Mouse (Mus musculus): ENCODE measurements around the gene 4930503B20Rik. TPM values are rescaled to one million over a fixed set of nuclear protein-coding genes. Genes with fewer than 3 reads are reported as not detected.

The 4930503B20Rik gene
- polyA plus RNA-seq, 1 experiment, result not detected

DNA sequence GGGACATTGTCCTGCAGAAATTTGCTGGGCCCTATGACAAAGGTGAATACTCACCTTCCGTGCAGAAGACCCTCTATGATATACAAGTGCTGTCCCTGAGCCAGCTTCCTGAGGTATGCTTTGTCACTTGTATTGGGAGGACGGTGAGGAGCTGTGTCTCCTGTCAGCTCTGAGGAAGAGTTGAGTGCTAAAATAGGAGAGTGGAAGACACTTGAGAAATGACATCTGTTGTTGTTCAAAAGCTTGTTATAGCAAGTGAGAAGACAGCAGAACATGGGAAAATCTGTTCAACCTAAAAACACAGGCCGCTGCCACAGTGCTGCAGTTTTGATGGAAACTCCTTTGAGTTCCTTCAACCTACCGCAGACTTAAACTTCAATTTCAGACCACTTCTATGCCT, 25.4 kb downstream of the 4930503B20Rik start:
- H3K36me3 ChIP-seq (ENCODE audit: control insufficient read depth), result no peaks in the 10 kb centered on the region
- H3K27me3 ChIP-seq (ENCODE audit: control insufficient read depth), result no peaks in the 10 kb centered on the region

DNA sequence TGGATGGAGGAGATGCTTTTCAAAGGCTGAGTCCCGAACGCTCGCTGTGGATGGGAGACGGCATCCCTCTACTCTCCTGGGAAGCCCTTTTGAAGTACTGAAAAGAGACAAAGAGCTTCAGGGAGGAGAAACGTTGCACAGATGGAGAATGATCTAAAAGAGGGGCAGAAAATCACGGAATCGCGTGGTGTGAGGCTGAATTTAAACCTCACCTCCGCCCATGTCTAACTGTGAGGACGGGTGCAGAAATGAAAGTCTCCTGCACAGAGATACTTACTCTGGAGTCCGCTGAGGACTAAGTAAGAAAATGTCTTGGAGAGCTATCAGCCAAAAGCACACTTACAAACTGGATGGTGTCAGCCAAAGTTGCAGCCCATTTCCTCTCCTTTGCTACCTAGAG, 29.2 kb downstream of the 4930503B20Rik start:
- Histone ChIP-seq H3K4me1 (ENCODE audit: control insufficient read depth) (peaks cover 10% of the 10 kb centered on the region), H3K9me3 (ENCODE audit: control insufficient read depth, low read length) (no peaks in the 10 kb centered on the region), H3K36me3 (ENCODE audit: control insufficient read depth) (no peaks in the 10 kb centered on the region), H3K27me3 (ENCODE audit: control insufficient read depth) (no peaks in the 10 kb centered on the region), H3K4me3 (replicated peaks) (no peak overlapping the region)
- TF ChIP-seq GATA1 (IDR thresholded peaks at IDR 0.05; ENCODE audit: low read length), result no peak
- no peak for TF ChIP-seq TAL1 (IDR thresholded peaks at IDR 0.05; ENCODE audit: low read length)

More for the DNA sequence above, 25.4 kb downstream of the 4930503B20Rik start:
- TF ChIP-seq TAL1 (IDR thresholded peaks at IDR 0.05; ENCODE audit: low read length), result no peak
- TF ChIP-seq GATA1 (IDR thresholded peaks at IDR 0.05; ENCODE audit: low read length), result no peak
- Histone ChIP-seq H3K4me1 (ENCODE audit: control insufficient read depth) (no peaks in the 10 kb centered on the region), H3K4me3 (replicated peaks) (no peak overlapping the region), H3K9me3 (ENCODE audit: control insufficient read depth, low read length) (no peaks in the 10 kb centered on the region)

DNA sequence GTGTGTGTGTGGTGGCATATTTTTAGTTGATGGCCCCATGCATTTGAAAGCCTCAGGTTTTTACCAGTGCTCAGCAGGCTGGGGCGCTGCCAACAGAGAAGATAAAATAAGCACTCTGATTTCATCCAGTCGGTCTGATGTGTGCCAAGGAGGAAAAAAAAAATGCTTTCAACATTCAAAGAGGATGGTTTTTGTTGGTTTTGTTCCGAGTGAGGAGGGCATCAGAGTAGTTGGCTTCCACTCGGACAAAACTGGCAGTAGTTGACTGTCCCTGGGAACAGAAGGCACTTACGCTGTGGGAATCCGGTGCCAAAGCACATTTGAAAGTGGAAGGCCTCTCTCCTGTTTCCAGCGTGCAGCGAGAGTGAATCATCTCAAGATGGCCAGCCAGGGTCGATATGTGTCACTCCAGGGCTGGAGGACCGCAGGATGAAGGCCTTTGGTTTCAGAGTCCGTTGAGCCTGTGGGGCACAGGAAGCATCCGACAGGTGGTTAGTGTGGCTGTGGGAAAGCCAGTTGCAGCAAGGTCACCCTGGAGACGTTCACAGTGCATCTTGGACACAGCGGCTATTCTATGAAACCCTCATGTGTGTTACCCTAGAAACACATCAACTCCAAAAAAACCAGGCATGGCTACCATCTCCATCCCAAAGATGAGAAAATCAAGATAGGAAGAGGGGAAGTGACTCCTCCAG, 30.4 kb downstream of the 4930503B20Rik start:
- Histone ChIP-seq H3K4me1 (ENCODE audit: control insufficient read depth) (peaks cover 10% of the 10 kb centered on the region), H3K36me3 (ENCODE audit: control insufficient read depth) (no peaks in the 10 kb centered on the region), H3K27me3 (ENCODE audit: control insufficient read depth) (no peaks in the 10 kb centered on the region), H3K9me3 (ENCODE audit: control insufficient read depth, low read length) (no peaks in the 10 kb centered on the region), H3K4me3 (replicated peaks) (no peak overlapping the region)
- TF ChIP-seq GATA1 (IDR thresholded peaks at IDR 0.05; ENCODE audit: low read length), result no peak
- no peak for TF ChIP-seq TAL1 (IDR thresholded peaks at IDR 0.05; ENCODE audit: low read length)

DNA sequence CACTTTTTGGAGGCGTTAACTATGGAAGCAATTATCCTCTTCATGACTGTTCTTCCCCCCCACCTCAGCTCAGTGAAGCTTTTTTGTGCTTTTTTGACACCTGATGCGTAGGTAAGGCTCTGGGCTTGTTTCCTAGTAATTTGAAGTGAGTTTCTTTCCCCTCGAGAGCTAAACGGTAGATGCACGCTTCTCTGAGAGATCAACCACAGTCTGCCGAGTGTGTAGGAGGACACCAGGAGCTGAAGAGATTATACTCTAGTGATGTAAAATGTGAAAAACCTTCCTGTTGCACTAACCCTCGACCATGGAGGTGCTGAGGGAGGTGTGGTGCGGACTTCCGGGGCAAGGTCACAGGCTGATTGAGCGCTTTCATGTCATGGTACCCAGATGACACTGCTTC, 31.0 kb downstream of the 4930503B20Rik start:
- Histone ChIP-seq H3K36me3 (ENCODE audit: control insufficient read depth) (no peaks in the 10 kb centered on the region), H3K27me3 (ENCODE audit: control insufficient read depth) (no peaks in the 10 kb centered on the region), H3K4me3 (replicated peaks) (no peak overlapping the region), H3K9me3 (ENCODE audit: control insufficient read depth, low read length) (no peaks in the 10 kb centered on the region), H3K4me1 (ENCODE audit: control insufficient read depth) (peaks cover 14% of the 10 kb centered on the region)
- no peak for TF ChIP-seq TAL1 (IDR thresholded peaks at IDR 0.05; ENCODE audit: low read length)
- no peak for TF ChIP-seq GATA1 (IDR thresholded peaks at IDR 0.05; ENCODE audit: low read length)

DNA sequence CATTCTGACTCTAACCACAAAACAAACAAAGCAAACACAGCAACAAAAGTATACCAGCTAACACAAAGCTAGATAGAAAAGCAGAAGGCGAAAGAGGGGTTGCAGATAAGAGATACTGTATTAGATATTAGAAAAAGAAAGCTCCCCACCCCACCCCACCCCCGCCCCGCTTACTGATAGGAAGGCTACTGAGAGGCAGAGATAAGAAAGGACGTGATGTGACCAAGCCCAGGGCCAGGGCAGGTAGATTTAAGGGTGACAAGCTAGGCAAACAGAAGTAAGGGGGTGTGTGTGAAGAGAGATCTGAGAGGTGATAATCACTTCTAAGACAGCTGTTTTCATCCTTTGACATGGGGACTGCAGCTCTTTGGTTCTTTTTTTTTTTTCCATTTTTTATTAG, 32.8 kb downstream of the 4930503B20Rik start:
- no peak for TF ChIP-seq GATA1 (IDR thresholded peaks at IDR 0.05; ENCODE audit: low read length)
- no peak for TF ChIP-seq TAL1 (IDR thresholded peaks at IDR 0.05; ENCODE audit: low read length)
- no peaks in the 10 kb centered on the region for H3K36me3 ChIP-seq (ENCODE audit: control insufficient read depth)

DNA sequence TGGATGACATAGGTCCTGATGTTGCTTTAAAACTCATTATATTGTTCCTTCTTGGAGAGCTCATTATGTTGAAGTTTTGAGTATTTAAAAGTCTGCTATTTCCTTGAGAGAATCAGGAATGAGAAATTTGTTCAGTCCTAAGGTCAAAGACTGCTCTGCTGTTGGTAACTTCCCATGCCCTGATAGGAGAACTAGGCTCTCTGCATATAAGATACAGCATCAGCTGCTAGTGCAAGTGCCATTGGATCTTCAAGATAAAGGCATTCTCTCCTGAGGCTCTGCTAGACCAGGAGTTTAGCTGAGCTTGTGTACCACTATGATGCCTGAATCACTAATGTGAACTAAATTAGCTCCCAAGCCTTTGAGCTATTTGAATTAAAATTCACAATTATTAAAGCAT, 33.2 kb downstream of the 4930503B20Rik start:
- TF ChIP-seq TAL1 (IDR thresholded peaks at IDR 0.05; ENCODE audit: low read length) (no peak), GATA1 (IDR thresholded peaks at IDR 0.05; ENCODE audit: low read length) (no peak)
- Histone ChIP-seq H3K27me3 (ENCODE audit: control insufficient read depth) (peaks cover 3% of the 10 kb centered on the region; the same call in 1 of the 2 replicates), H3K4me3 (replicated peaks) (no peak overlapping the region), H3K36me3 (ENCODE audit: control insufficient read depth) (no peaks in the 10 kb centered on the region), H3K4me1 (ENCODE audit: control insufficient read depth) (peaks cover 14% of the 10 kb centered on the region), H3K9me3 (ENCODE audit: control insufficient read depth, low read length) (no peaks in the 10 kb centered on the region)

More for the DNA sequence above, 32.8 kb downstream of the 4930503B20Rik start:
- Histone ChIP-seq H3K27me3 (ENCODE audit: control insufficient read depth) (peaks cover 3% of the 10 kb centered on the region; the same call in 1 of the 2 replicates), H3K4me1 (ENCODE audit: control insufficient read depth) (peaks cover 14% of the 10 kb centered on the region), H3K4me3 (replicated peaks) (no peak overlapping the region), H3K9me3 (ENCODE audit: control insufficient read depth, low read length) (no peaks in the 10 kb centered on the region)

DNA sequence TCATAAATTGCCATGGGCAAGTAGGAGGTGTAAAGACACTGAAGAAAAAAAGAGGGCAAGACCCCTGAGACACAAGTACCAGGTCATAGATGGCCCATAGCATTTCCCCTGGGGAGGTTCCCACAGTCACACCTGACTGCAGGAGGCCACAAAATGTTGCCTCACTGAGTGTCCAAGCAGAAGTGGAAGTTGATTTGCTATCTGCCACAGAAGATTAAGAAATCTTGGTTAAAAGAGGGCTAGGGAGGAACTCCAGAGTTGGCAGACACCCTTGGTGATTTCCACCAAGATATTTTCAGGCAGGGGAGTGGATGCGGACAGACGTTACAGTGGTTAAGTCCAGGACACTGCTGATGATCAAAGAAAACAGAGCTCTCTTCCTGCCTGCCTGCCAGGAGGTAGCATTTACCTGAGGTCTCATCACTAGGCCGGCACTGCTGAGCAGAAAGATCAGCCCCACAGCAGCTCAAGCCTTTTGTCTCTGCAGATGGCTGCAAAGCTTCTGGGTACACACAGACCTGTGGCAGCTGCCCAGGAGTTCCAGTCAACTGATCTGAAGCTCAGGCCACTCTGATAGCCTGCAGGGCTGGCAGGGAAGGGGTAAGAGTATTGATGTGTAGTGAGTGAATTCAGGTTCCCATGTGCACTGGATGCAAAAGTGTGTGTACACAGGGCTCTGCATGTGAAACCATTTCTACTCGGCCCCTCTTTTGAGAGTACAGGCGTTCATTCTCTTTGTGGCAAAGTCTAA, 34.4 kb downstream of the 4930503B20Rik start:
- Histone ChIP-seq H3K4me3 (replicated peaks) (no peak overlapping the region), H3K36me3 (ENCODE audit: control insufficient read depth) (no peaks in the 10 kb centered on the region), H3K4me1 (ENCODE audit: control insufficient read depth) (peaks cover 14% of the 10 kb centered on the region), H3K27me3 (ENCODE audit: control insufficient read depth) (peaks cover 3% of the 10 kb centered on the region; the same call in 1 of the 2 replicates), H3K9me3 (ENCODE audit: control insufficient read depth, low read length) (no peaks in the 10 kb centered on the region)
- TF ChIP-seq GATA1 (IDR thresholded peaks at IDR 0.05; ENCODE audit: low read length) (no peak), TAL1 (IDR thresholded peaks at IDR 0.05; ENCODE audit: low read length) (no peak)

DNA sequence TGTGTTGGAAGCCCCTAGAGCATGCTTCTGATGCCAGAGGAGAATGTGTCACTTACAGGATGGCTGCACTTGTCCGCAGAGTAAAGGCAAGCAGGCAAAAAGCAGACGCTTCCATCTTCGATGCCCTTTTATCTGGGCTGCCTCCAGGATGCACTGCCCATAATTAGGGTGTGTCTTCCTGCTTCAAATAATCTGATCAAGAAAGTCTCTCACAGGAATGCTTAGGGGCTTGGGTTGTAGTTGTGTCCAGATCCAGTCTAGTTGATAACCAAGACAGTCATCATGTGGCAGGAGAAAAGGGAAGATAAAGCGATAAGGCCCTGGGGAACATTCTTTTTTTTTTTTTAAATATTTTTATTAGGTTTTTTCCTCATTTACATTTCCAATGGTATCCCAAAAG, 35.6 kb downstream of the 4930503B20Rik start, which contains the start of gene Dnase2b:
TSS of gene Dnase2b (minus strand) at position 101 of the 400 bp plus-strand sequence.
- TF ChIP-seq TAL1 (IDR thresholded peaks at IDR 0.05; ENCODE audit: low read length) (no peak), GATA1 (IDR thresholded peaks at IDR 0.05; ENCODE audit: low read length) (no peak)
- Histone ChIP-seq H3K4me3 (replicated peaks) (no peak within 1 kb of the TSS), H3K27me3 (ENCODE audit: control insufficient read depth) (peaks cover 3% of the 10 kb centered on the region; the same call in 1 of the 2 replicates), H3K4me1 (ENCODE audit: control insufficient read depth) (peaks cover 14% of the 10 kb centered on the region), H3K36me3 (ENCODE audit: control insufficient read depth) (no peaks in the 10 kb centered on the region), H3K9me3 (ENCODE audit: control insufficient read depth, low read length) (no peaks in the 10 kb centered on the region)

DNA sequence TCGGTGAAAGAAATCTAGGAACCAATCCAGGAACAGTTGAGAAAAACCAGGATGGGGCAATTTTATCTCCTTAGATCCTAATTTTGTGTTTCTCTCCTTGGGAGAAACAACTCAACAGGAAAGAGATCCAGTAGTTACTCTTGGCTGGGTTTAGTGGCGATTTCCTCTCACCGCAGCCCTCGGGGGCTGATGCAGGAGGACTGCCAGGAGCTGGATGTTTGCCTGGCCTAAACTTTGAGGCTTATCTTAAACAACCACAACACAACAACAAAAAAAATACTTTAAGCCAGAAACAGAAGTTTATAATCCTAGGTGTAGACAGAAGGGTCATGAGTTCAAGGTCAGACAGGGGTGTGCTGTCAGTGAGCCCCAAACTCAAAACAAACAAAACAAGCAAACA, 39.3 kb downstream of the 4930503B20Rik start:
- peaks cover 3% of the 10 kb centered on the region; the same call in 1 of the 2 replicates for H3K27me3 ChIP-seq (ENCODE audit: control insufficient read depth)
- peaks cover 4% of the 10 kb centered on the region for H3K4me1 ChIP-seq (ENCODE audit: control insufficient read depth)
- H3K9me3 ChIP-seq (ENCODE audit: control insufficient read depth, low read length), result no peaks in the 10 kb centered on the region
- no peak overlapping the region for H3K4me3 ChIP-seq (replicated peaks)
- TF ChIP-seq TAL1 (IDR thresholded peaks at IDR 0.05; ENCODE audit: low read length) (no peak), GATA1 (IDR thresholded peaks at IDR 0.05; ENCODE audit: low read length) (no peak)
- H3K36me3 ChIP-seq (ENCODE audit: control insufficient read depth), result no peaks in the 10 kb centered on the region
